Mouse (Mus musculus): ENCODE measurements at regions not wholly inside any gene's neighbourhood (a gene's known extent, or its start where the extent isn't known, plus 50 kb on each side); places are given as distances from the start of the nearest gene placed in this dataset.

- H3K4me1 ChIP-seq (ENCODE audit: control insufficient read depth, insufficient read depth, insufficient read length, low read length): no peaks in the 10 kb centered on the region
- no peak overlapping the region for H3K27ac ChIP-seq (replicated peaks; ENCODE audit: low read depth, low read length)
- no peak overlapping the region for H3K4me3 ChIP-seq (ENCODE audit: insufficient read depth, low read depth, low read length)
Observed at GRCm38 (mm10) chr9:46469521-46469920, 149.7 kb upstream of the 4931429L15Rik start.

GRCm38 (mm10) chr9:46468306-46468705 lies 148.5 kb upstream of the 4931429L15Rik start:
- Histone ChIP-seq H3K4me3 (ENCODE audit: insufficient read depth, low read depth, low read length) (no peak overlapping the region), H3K27ac (replicated peaks; ENCODE audit: low read depth, low read length) (no peak overlapping the region), H3K4me1 (ENCODE audit: control insufficient read depth, insufficient read depth, insufficient read length, low read length) (no peaks in the 10 kb centered on the region)

- no peak overlapping the region for H3K4me3 ChIP-seq (ENCODE audit: insufficient read depth, low read depth, low read length)
- no peaks in the 10 kb centered on the region for H3K4me1 ChIP-seq (ENCODE audit: control insufficient read depth, insufficient read depth, insufficient read length, low read length)
- H3K27ac ChIP-seq (replicated peaks; ENCODE audit: low read depth, low read length): no peak overlapping the region
Observed at GRCm38 (mm10) chr9:46467671-46468070, 147.9 kb upstream of the 4931429L15Rik start.

GRCm38 (mm10) chr9:46462681-46463080 lies 142.9 kb upstream of the 4931429L15Rik start:
- Histone ChIP-seq H3K4me3 (ENCODE audit: insufficient read depth, low read depth, low read length) (no peak overlapping the region), H3K4me1 (ENCODE audit: control insufficient read depth, insufficient read depth, insufficient read length, low read length) (no peaks in the 10 kb centered on the region), H3K27ac (replicated peaks; ENCODE audit: low read depth, low read length) (no peak overlapping the region)

- no peaks in the 10 kb centered on the region for H3K4me1 ChIP-seq (ENCODE audit: control insufficient read depth, insufficient read depth, insufficient read length, low read length)
- no peak overlapping the region for H3K27ac ChIP-seq (replicated peaks; ENCODE audit: low read depth, low read length)
- no peak overlapping the region for H3K4me3 ChIP-seq (ENCODE audit: insufficient read depth, low read depth, low read length)
Observed at GRCm38 (mm10) chr9:46457945-46458344, 138.2 kb upstream of the 4931429L15Rik start.

- H3K27ac ChIP-seq (replicated peaks; ENCODE audit: low read depth, low read length): no peak overlapping the region
- no peak overlapping the region for H3K4me3 ChIP-seq (ENCODE audit: insufficient read depth, low read depth, low read length)
- H3K4me1 ChIP-seq (ENCODE audit: control insufficient read depth, insufficient read depth, insufficient read length, low read length): no peaks in the 10 kb centered on the region
Observed at GRCm38 (mm10) chr9:46454807-46455610, 135.2 kb upstream of the 4931429L15Rik start.

GRCm38 (mm10) chr9:46443191-46444095 lies 123.7 kb upstream of the 4931429L15Rik start:
- H3K4me3 ChIP-seq (ENCODE audit: insufficient read depth, low read depth, low read length): no peak overlapping the region
- no peaks in the 10 kb centered on the region; the same call in 1 of the 2 replicates for H3K4me1 ChIP-seq (ENCODE audit: control insufficient read depth, insufficient read depth, insufficient read length, low read length)
- no peak overlapping the region for H3K27ac ChIP-seq (replicated peaks; ENCODE audit: low read depth, low read length)

GRCm38 (mm10) chr9:46442739-46443181 lies 123.0 kb upstream of the 4931429L15Rik start:
- Histone ChIP-seq H3K4me3 (ENCODE audit: insufficient read depth, low read depth, low read length) (no peak overlapping the region), H3K27ac (replicated peaks; ENCODE audit: low read depth, low read length) (no peak overlapping the region), H3K4me1 (ENCODE audit: control insufficient read depth, insufficient read depth, insufficient read length, low read length) (no peaks in the 10 kb centered on the region; the same call in 1 of the 2 replicates)

- H3K4me1 ChIP-seq (ENCODE audit: control insufficient read depth, insufficient read depth, insufficient read length, low read length): no peaks in the 10 kb centered on the region; the same call in 1 of the 2 replicates
- no peak overlapping the region for H3K27ac ChIP-seq (replicated peaks; ENCODE audit: low read depth, low read length)
- no peak overlapping the region for H3K4me3 ChIP-seq (ENCODE audit: insufficient read depth, low read depth, low read length)
Observed at GRCm38 (mm10) chr9:46440226-46440625, 120.4 kb upstream of the 4931429L15Rik start.

GRCm38 (mm10) chr9:46434700-46435099 lies 114.9 kb upstream of the 4931429L15Rik start:
- Histone ChIP-seq H3K4me1 (ENCODE audit: control insufficient read depth, insufficient read depth, insufficient read length, low read length) (no peaks in the 10 kb centered on the region), H3K4me3 (ENCODE audit: insufficient read depth, low read depth, low read length) (no peak overlapping the region), H3K27ac (replicated peaks; ENCODE audit: low read depth, low read length) (no peak overlapping the region)

- Histone ChIP-seq H3K4me3 (ENCODE audit: insufficient read depth, low read depth, low read length) (no peak overlapping the region), H3K27ac (replicated peaks; ENCODE audit: low read depth, low read length) (no peak overlapping the region), H3K4me1 (ENCODE audit: control insufficient read depth, insufficient read depth, insufficient read length, low read length) (no peaks in the 10 kb centered on the region)
Observed at GRCm38 (mm10) chr9:46433716-46434115, 113.9 kb upstream of the 4931429L15Rik start.

GRCm38 (mm10) chr9:46431053-46431452 lies 111.3 kb upstream of the 4931429L15Rik start:
- Histone ChIP-seq H3K27ac (replicated peaks; ENCODE audit: low read depth, low read length) (no peak overlapping the region), H3K4me1 (ENCODE audit: control insufficient read depth, insufficient read depth, insufficient read length, low read length) (no peaks in the 10 kb centered on the region), H3K4me3 (ENCODE audit: insufficient read depth, low read depth, low read length) (no peak overlapping the region)

- H3K4me3 ChIP-seq (ENCODE audit: insufficient read depth, low read depth, low read length): no peak overlapping the region
- no peaks in the 10 kb centered on the region for H3K4me1 ChIP-seq (ENCODE audit: control insufficient read depth, insufficient read depth, insufficient read length, low read length)
- no peak overlapping the region for H3K27ac ChIP-seq (replicated peaks; ENCODE audit: low read depth, low read length)
Observed at GRCm38 (mm10) chr9:46423184-46423967, 103.6 kb upstream of the 4931429L15Rik start.

- Histone ChIP-seq H3K27ac (replicated peaks; ENCODE audit: low read depth, low read length) (no peak overlapping the region), H3K4me1 (ENCODE audit: control insufficient read depth, insufficient read depth, insufficient read length, low read length) (no peaks in the 10 kb centered on the region), H3K4me3 (ENCODE audit: insufficient read depth, low read depth, low read length) (no peak overlapping the region)
Observed at GRCm38 (mm10) chr9:46421688-46422274, 102.0 kb upstream of the 4931429L15Rik start.
